Mouse (Mus musculus) testis, adult 2 months (tissue): ENCODE measurements around the gene Baz1a.
"Not testable (repeated sequence)": the region's sequence is repeated elsewhere in the genome, so short reads cannot be mapped to it uniquely, and the experiment has no call there.

Source experiments
- CTCF ChIP-seq: fragments of 200-500 bp; IDR thresholded peaks from 2 replicates; pipeline ENCODE4 v1.5.1; 2012; ENCODE audit warnings: low read depth, mild to moderate bottlenecking, inconsistent platforms, low read length, moderate library complexity; ENCODE audit not compliant: control insufficient read depth, insufficient read depth, insufficient replicate concordance
- POLR2A ChIP-seq: fragments of 200-500 bp; IDR thresholded peaks from 2 replicates; pipeline ENCODE4 v1.6.1; 2012; ENCODE audit warnings: low read depth, mild to moderate bottlenecking, inconsistent platforms, low read length, moderate library complexity; ENCODE audit not compliant: control insufficient read depth

DNA sequence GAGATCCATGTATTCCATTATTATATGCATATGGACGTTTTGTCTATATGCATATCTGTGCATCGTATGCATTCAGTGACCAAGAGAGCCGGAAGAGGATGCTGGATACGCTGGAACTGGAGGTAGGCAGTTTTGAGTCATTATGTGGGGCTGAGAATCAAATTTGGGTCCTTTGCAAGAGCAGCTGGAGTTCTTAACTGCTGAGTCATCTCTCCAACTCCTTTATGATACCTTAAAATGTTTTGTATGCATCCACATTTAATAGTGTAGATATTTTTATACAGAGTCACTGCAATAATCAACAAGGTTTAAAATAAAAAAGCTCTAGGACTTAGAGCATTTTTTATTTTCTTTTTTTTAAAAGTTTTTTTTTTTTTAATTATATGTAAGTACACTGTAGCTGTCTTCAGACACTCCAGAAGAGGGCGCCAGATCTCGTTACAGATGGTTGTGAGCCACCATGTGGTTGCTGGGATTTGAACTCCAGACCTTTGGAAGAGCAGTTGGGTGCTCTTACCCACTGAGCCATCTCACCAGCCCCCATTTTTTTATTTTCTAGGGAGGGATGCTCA, 71.5 kb downstream of the Baz1a start:
- not testable (repeated sequence) for TF ChIP-seq CTCF, POLR2A
